ENCODE assay signal across 17 mouse cellular contexts in genomic region chr8:96090231-96090630, GRCm38 (mm10).
"Had no signal": no experiment of that assay in that cellular context is flagged by ENCODE, and none has a peak within 500 bp of the region (broad histone marks: within the 10 kb centered on the region; RNA-seq: fewer than 3 reads in every experiment).

No protein-coding gene starts in this region.

- H3K27me3 ChIP-seq: midbrain, embryonic 13.5 days; neural tube, embryonic 13.5 days; neural tube, embryonic 15.5 days had no signal

- H3K4me3 ChIP-seq: midbrain, embryonic 10.5 days; midbrain, embryonic 13.5 days; myocyte; neural tube, embryonic 13.5 days; neural tube, embryonic 15.5 days had no signal

- H3K4me2 ChIP-seq: lung, embryonic 14.5 days; midbrain, embryonic 13.5 days; neural tube, embryonic 13.5 days; neural tube, embryonic 15.5 days had no signal

- DNase-seq: lung, adult 18-20 months; lung, embryonic 14.5 days; lung, postnatal 10 days; lung, postnatal 4 days; right cerebral cortex, adult 18-20 months; right cerebral cortex, postnatal 25 days; right cerebral cortex, postnatal 4 days; spleen, adult 18-20 months; thymus, adult 18-20 months; thymus, postnatal 14 days; thymus, postnatal 36 days had no signal

- ATAC-seq: midbrain, embryonic 13.5 days; midbrain, embryonic 16.5 days had no signal

- H3K9ac ChIP-seq: lung, embryonic 14.5 days; midbrain, embryonic 13.5 days; neural tube, embryonic 13.5 days; neural tube, embryonic 15.5 days had no signal

- H3K4me1 ChIP-seq: midbrain, embryonic 10.5 days; midbrain, embryonic 13.5 days; neural tube, embryonic 13.5 days; neural tube, embryonic 15.5 days had no signal

- H3K27ac ChIP-seq: midbrain, embryonic 10.5 days; midbrain, embryonic 13.5 days; neural tube, embryonic 13.5 days; neural tube, embryonic 15.5 days had no signal

- H3K9me3 ChIP-seq: midbrain, embryonic 10.5 days; midbrain, embryonic 13.5 days; neural tube, embryonic 13.5 days; neural tube, embryonic 15.5 days had no signal

- H3K36me3 ChIP-seq: midbrain, embryonic 10.5 days; midbrain, embryonic 13.5 days; neural tube, embryonic 13.5 days; neural tube, embryonic 15.5 days had no signal
